Mouse (Mus musculus): Measurements from ENCODE around the gene Gm3138. TPM values are rescaled to one million over a fixed set of nuclear protein-coding genes. Genes with fewer than 3 reads are reported as not detected.
"Not testable (repeated sequence)": the region's sequence is repeated elsewhere in the genome, so short reads cannot be mapped to it uniquely, and the experiment has no call there.

Gene Gm3138
- not detected for total RNA-seq (2021)
- long read RNA-seq = 0 reads

DNA sequence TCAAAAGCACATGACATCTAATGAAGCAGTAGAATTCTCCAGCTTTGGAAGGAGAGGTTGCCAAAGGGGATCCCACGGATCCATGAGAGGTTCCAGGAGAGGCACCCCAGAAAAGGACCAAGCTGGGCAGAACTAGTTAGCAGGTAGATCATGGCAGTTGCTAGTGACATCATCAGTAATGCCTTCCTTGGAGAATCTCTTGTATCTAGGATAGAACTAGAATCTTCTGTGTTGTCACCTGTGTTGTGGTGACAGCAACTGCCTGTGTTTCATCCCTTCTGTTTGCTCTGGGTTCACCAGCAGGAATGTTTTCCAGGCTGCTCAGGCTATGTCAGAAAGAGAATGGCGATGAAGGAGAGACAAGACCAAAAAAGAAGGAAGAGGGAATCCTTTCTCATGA is at the start of gene Gm3138:
Gene Gm3138, plus strand, starts transcription at position 301 of the 400 bp plus-strand sequence.
- DNase-seq (ENCODE audit: low spot score in 2 of 2) = not testable (repeated sequence)

GRCm38 (mm10) chr14:4269238-4269950 is 20.0 kb downstream of the Gm3138 start:
- not testable (repeated sequence) for DNase-seq (ENCODE audit: low spot score in 2 of 2)

- not testable (repeated sequence) for DNase-seq (ENCODE audit: low spot score in 2 of 2)
These were observed 30.4 kb downstream of the Gm3138 start for GRCm38 (mm10) chr14:4279828-4280227.

Other genes starting within 250 kb of the Gm3138 start
- gene Gm5796, start 225.7 kb upstream of the Gm3138 start, total RNA-seq (2021) = 1 to 10 TPM; 4.7 to 5.5 TPM
- under 1 TPM; 0.18 to 0.22 TPM for gene Gm3115, start 165.5 kb upstream of the Gm3138 start, total RNA-seq (2021)
- gene Gm8108, start 139.1 kb upstream of the Gm3138 start, total RNA-seq (2021) = 1 to 10 TPM; 6.6 to 8.6 TPM
- gene Gm3127, start 84.6 kb upstream of the Gm3138 start, total RNA-seq (2021) = not detected
- 1 to 10 TPM in 1 of 2 experiments, under 1 TPM in 1; 0.25 to 1.8 TPM for gene Gm2974, start 67.1 kb upstream of the Gm3138 start, total RNA-seq (2021)
- gene Gm3149, start 67.7 kb downstream of the Gm3138 start, total RNA-seq (2021) = not detected
- gene 2610042L04Rik, start 85.1 kb downstream of the Gm3138 start, total RNA-seq (2021) = 1 to 10 TPM in 1 of 2 experiments, under 1 TPM in 1; 0.76 to 1.3 TPM
- not detected for gene Gm3159, start 147.9 kb downstream of the Gm3138 start, total RNA-seq (2021)
- 1 to 10 TPM in 1 of 2 experiments, not detected in 1; 1.0 TPM for gene Gm3164, start 165.8 kb downstream of the Gm3138 start, total RNA-seq (2021)
- not detected for gene Gm3173, start 181.4 kb downstream of the Gm3138 start, total RNA-seq (2021)
- not detected for gene Gm3182, start 232.1 kb downstream of the Gm3138 start, total RNA-seq (2021)